Mouse (Mus musculus) ES-E14 (cell line): Measurements from ENCODE around the gene Gm49661. TPM values are rescaled to one million over a fixed set of nuclear protein-coding genes. Genes with fewer than 3 reads are reported as not detected.

Experiments used
- DNase-seq: peaks from one replicate; pipeline ENCODE4 v3.0.0-alpha.2; 2013; ENCODE audit warnings: low read depth, low spot score
- H3K27ac ChIP-seq: 2 replicates; pipeline ENCODE4 v1.5.1; 2012; ENCODE audit warnings: low read depth, mild to moderate bottlenecking, low read length, moderate library complexity, mixed read lengths; ENCODE audit not compliant: poor library complexity, insufficient read depth, severe bottlenecking
- H3K36me3 ChIP-seq: 2 replicates; pipeline ENCODE4 v1.6.1; 2012; ENCODE audit warnings: mild to moderate bottlenecking, low read length, moderate library complexity, mixed read lengths; ENCODE audit not compliant: control insufficient read depth, poor library complexity, insufficient read depth, severe bottlenecking
- H3K4me1 ChIP-seq, 2 experiments: fragments of 150-350 bp in 1 of 2; sonication (generic) in 1 of 2; 2 replicates each; pipeline ENCODE4 v1.6.1; 2012; ENCODE audit warnings: low read length in 2 of 2, mild to moderate bottlenecking in 1 of 2, mixed read lengths in 1 of 2; ENCODE audit not compliant: control insufficient read depth in 2 of 2, insufficient read depth in 2 of 2, poor library complexity in 1 of 2
- H3K4me3 ChIP-seq, 2 experiments: fragments of 150-350 bp in 1 of 2; sonication (generic) in 1 of 2; 2 replicates each; pipeline ENCODE4 v1.5.1; 2012; ENCODE audit warnings: low read length in 2 of 2, low read depth in 1 of 2, mild to moderate bottlenecking in 1 of 2, mixed read lengths in 1 of 2; ENCODE audit not compliant: insufficient read depth in 1 of 2, poor library complexity in 1 of 2, severe bottlenecking in 1 of 2
- H3K9ac ChIP-seq: 2 replicates; pipeline ENCODE4 v1.6.1; 2012; ENCODE audit warnings: low read depth, mild to moderate bottlenecking, low read length, mixed read lengths; ENCODE audit not compliant: poor library complexity, insufficient read depth, severe bottlenecking
- H3K9me3 ChIP-seq: fragments of 150-350 bp; sonication (generic); 2 replicates; pipeline ENCODE4 v1.6.1; 2012; ENCODE audit warnings: low read depth, mild to moderate bottlenecking, low read length; ENCODE audit not compliant: control insufficient read depth, insufficient read depth
- CHD2 ChIP-seq: IDR thresholded peaks from 2 replicates; pipeline ENCODE4 v1.6.1; 2014; ENCODE audit warnings: mild to moderate bottlenecking, low read depth, low read length, inconsistent platforms
- HCFC1 ChIP-seq: IDR thresholded peaks from 2 replicates; pipeline ENCODE4 v1.6.1; 2012; ENCODE audit warnings: low read length, inconsistent platforms, borderline replicate concordance; ENCODE audit not compliant: insufficient read depth
- MAFK ChIP-seq: IDR thresholded peaks from 2 replicates; pipeline ENCODE4 v1.6.1; 2014; ENCODE audit warnings: mild to moderate bottlenecking, low read depth, low read length, inconsistent platforms; ENCODE audit not compliant: insufficient read depth
- ZC3H11A ChIP-seq: IDR thresholded peaks from 2 replicates; pipeline ENCODE4 v1.6.1; 2012; ENCODE audit warnings: low read depth, mild to moderate bottlenecking, inconsistent platforms, low read length, borderline replicate concordance
- ZNF384 ChIP-seq: IDR thresholded peaks from 2 replicates; pipeline ENCODE4 v1.6.1; 2012; ENCODE audit warnings: low read depth, low read length, inconsistent platforms
- in situ Hi-C, 2 experiments: fragments of 600-800 bp; cut with MboI; formaldehyde crosslinking; loops; one replicate each; pipeline ENCODE4 v1.15.1; 2025; ENCODE audit warnings: low sequenced_read_pairs in 2 of 2, inconsistent platforms in 1 of 2; ENCODE audit not compliant: unreplicated experiment in 2 of 2
- total RNA-seq: library from RNA; depleted of rRNA; stranded (reverse); fragments of 300-350 nt; gene quantifications from 2 replicates; pipeline ENCODE4 v1.2.3, GENCODE M21; 2012

Gm49661 gene
- total RNA-seq, 1 experiment = not detected

DNA sequence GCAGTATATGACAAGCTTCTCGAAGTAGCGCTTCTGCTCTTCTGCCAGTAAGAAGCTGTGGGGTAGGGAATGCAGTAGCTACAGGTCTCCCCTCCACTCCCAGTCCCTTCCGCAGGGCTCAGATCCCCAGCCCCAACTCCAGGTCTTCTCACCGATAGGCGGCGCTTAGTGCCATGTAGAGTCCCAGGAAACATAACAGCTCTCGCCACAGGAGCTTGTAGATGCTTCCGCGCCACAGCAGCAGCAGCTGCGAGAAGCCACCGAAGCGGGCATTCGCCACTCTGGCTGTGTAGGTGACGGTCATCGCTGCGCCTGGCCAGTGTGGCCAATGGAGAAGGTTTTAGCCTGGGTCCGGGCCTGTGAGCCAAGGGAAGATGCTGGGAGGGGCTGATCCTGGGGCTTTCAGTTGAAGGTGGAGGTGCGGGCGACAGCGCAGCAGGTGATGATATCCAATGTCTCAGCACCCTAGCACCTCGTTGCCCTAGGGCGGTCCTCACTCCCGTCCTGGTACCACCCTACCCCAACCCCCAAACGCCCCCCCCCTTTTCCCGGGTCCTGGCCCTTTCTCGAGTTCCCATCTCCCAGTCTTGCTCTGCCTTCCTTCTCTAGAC, 44.1 kb upstream of the Gm49661 start:
- in situ Hi-C loops = no loop called here
- Histone ChIP-seq H3K36me3 (peaks cover 8% of the 10 kb centered on the region), H3K9me3 (no peaks in the 10 kb centered on the region), H3K9ac (no peak overlapping the region; the same call in 1 of the 2 replicates), H3K4me1 (peaks cover 2 to 15% of the 10 kb centered on the region in 2 experiments; a peak in 2 of 4 replicates), H3K27ac (no peak overlapping the region), H3K4me3 (peak overlapping the region; percentile 53 to 63; a peak in 3 of 4 replicates)
- DNase-seq = peak; percentile 79
- TF ChIP-seq ZC3H11A (no peak), ZNF384 (no peak), HCFC1 (no peak)

DNA sequence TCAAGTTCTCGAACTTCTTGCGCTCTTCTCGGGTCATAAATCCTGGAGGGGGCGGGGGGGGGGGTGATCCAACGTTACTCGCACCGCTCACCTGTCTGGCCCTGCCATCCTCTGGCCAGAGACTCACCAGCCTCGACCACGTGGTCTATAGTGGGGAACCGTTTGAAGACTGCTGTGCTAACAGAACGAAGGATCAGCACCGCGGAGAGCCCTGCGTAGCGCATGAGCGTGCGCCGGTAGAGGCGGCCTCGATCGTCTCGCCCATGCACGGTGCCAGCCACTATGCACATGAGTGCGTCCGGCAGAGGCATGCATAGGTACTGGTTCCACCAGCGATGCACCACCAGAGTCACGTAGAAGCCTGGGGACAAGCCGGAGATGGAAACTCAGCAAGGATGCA, 42.0 kb upstream of the Gm49661 start:
- TF ChIP-seq MAFK (no peak), HCFC1 (no peak), CHD2 (no peak), ZNF384 (no peak), ZC3H11A (no peak)
- Histone ChIP-seq H3K4me1 (peaks cover 0 to 17% of the 10 kb centered on the region in 2 experiments; a peak in 2 of 4 replicates), H3K36me3 (no peaks in the 10 kb centered on the region), H3K9ac (no peak overlapping the region), H3K27ac (no peak overlapping the region), H3K9me3 (no peaks in the 10 kb centered on the region), H3K4me3 (no peak overlapping the region)
- DNase-seq = no peak
- in situ Hi-C loops = no loop called here

DNA sequence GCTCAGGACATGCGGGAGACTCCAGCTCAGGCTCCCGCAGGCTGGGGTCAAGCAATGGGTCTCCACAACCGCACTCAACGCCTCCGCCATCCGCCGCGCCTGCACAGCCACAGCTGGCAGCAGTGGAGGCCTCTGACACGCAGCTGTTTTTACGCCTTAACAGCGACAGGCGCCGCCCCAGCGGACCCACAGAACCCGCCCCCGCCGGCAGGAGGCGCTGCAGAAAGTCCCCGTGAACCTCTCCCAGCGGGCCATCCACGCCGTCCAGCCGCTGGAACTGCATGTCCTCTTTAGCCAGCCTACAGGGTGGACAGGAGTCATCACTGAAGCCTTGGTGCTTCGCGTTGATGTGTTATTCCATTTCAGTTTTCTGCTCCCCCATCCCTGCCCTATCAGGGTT, 38.5 kb upstream of the Gm49661 start:
- Histone ChIP-seq H3K4me1 (peaks cover 0 to 11% of the 10 kb centered on the region in 2 experiments; a peak in 1 of 4 replicates), H3K36me3 (peaks cover 2% of the 10 kb centered on the region; the same call in 1 of the 2 replicates), H3K9me3 (no peaks in the 10 kb centered on the region), H3K27ac (no peak overlapping the region), H3K9ac (peak overlapping the region; percentile 50; the same call in 1 of the 2 replicates), H3K4me3 (peak overlapping the region; percentile 33 to 57)
- DNase-seq = no peak
- in situ Hi-C loops = no loop called here
- no peak for TF ChIP-seq ZNF384
- TF ChIP-seq ZC3H11A = no peak
- TF ChIP-seq HCFC1 = no peak
- TF ChIP-seq MAFK = no peak
- no peak for TF ChIP-seq CHD2

DNA sequence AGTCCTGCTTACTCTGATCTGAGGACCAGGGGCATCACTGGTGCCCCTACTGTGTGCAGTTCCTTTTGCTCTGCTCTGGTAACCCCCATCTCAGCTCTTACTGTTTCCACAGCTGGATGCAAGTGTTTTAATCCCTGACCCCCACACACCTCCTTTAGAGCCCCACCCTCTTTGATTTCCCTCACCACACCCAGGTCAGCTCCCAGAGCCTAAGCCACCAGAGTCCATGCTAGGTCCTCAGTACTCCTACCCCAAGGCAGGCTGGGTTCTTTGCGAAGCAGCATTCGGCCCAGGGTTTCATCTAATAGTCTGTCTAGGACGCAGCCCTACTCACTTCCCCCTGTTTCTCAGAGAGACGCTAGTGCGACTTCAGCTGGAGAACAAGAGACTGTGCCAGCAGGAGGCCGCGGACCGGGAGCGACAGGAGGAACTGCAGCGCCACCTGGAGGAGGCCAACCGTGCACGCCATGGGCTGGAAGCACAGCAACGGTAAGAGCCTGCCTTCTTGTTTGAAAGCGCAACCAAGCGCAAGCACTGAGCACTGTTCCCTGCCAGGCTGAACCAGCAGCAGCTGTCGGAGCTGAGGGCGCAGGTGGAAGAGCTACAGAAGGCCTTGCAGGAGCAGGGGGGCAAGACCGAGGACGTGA, 28.5 kb upstream of the Gm49661 start:
- Histone ChIP-seq H3K36me3 (peaks cover 44% of the 10 kb centered on the region), H3K4me3 (peak overlapping the region; percentile 24 to 47; a peak in 3 of 4 replicates), H3K4me1 (peaks cover 0 to 24% of the 10 kb centered on the region in 2 experiments; a peak in 3 of 4 replicates), H3K9me3 (no peaks in the 10 kb centered on the region), H3K27ac (no peak overlapping the region), H3K9ac (peak overlapping the region; percentile 62)
- no peak for TF ChIP-seq ZC3H11A
- no peak for TF ChIP-seq MAFK
- in situ Hi-C loops = no loop called here
- peak; percentile 93 for DNase-seq
